Mouse (Mus musculus): ENCODE data around the gene Olfr1188.
"Not testable (repeated sequence)": the region's sequence is repeated elsewhere in the genome, so short reads cannot be mapped to it uniquely, and the experiment has no call there.

Gene Olfr1188

DNA sequence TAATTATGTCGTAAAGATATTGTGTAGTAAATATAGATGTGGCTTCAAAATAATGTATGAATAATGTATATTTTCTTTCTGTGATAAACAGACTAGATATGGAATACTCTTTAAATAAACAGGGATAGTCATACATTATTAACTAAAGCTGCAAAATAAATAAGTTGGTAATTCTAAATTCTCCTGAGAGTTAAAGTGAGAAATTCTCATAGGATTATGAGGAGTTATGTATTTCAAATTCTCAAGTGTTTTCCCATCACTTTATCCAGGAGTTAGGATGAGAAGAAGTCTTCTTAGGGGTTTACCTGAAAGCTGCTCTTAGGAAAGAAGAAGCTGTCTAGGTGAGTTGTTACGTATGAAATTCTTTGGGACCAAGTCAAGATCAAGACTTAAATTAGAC lies at the start of gene Olfr1188:
TSS of gene Olfr1188 (plus strand) at position 301 of the 400 bp plus-strand sequence.
- no peak for DNase-seq (ENCODE audit: low spot score)

DNA sequence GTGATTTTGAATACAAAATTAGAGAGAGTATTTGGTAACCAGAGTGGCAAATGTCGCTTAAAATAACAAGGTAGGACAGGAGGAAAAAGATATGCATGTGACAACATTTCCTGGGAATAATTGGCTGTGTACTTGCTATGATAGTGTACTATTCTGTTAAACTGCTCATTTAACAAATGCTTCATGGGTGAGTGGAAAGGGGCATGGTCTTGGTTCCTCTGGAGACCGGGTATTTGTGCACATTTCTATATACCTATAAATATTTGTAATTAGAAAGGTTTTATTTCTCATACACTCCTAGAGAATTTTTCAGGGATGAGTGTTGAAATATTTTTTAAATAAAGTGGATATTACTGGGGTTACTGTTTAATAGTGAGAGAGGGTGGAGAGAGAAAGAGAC lies 38.5 kb upstream of the Olfr1188 start, which contains the start of gene Olfr1186:
TSS of gene Olfr1186 (plus strand) at position 301 of the 400 bp plus-strand sequence.
- no peak for DNase-seq (ENCODE audit: low spot score)

DNA sequence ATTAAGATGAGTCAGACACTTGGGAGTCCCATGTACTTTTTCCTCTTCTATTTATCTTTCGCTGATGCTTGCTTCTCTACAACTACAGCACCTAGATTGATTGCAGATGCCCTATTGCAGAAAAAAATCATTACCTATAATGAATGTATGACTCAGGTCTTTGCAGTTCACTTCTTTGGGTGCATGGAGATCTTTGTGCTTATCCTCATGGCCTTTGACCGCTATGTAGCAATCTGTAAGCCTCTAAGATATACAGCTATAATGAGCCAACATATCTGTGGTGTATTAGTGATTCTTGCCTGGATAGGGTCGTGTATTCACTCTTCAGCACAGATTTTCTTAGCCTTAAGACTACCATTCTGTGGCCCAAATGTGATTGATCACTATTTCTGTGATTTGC lies 31.0 kb upstream of the Olfr1188 start:
- no peak for DNase-seq (ENCODE audit: low spot score)

DNA sequence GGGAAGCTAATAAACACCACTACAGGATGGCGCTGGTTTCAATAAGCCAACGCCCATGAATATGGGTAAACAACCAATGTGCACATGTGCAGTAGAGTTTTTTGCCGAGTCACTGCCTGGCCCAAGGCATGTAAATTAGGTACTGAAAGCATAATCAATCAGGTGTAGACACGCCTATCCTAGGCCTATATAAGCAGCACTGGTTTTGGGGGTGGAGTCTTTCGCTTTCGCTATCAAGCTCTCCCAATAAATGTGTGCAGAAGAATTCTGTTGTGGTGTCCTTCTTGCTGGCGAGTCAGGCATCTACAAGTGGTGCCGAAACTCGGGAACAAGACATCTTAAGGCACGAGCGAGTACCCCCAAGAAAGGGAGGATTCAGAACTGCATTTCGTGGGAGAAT lies 16.0 kb downstream of the Olfr1188 start:
- DNase-seq (ENCODE audit: low spot score), result not testable (repeated sequence)

DNA sequence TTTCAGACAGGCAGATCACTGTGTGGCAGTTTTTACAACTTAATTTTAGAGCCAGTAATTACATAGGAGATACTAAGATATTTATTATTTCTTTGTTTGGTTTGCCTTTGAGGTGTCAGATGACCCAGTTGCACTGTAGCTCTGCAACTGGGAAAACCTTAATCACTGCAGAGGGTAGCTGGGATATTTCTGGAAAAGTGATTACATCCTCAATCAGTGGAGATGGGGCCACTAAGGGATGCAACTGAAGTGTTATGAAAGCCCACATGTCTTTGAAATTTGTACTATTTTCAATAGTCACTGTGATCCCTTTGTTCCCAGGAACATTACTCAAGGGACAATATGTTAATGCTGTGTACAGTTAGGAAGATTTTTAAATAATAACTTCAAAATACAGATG lies 29.4 kb downstream of the Olfr1188 start, which contains the start of gene Olfr1189:
TSS of gene Olfr1189 (plus strand) at position 301 of the 400 bp plus-strand sequence.
- DNase-seq (ENCODE audit: low spot score), result no peak
